ENCODE assay signal across 24 mouse cellular contexts in genomic region chr7:130555597-130555996, GRCm38 (mm10). TPM values are rescaled to one million over a fixed set of nuclear protein-coding genes. Genes with fewer than 3 reads are reported as not detected.
DNase-seq lines count a peak whose midpoint lies in the region; ATAC-seq and TF ChIP-seq lines count a peak whose summit lies in the region.
"Had no signal": no experiment of that assay in that cellular context is flagged by ENCODE, and none has a peak within 500 bp of the region (broad histone marks: within the 10 kb centered on the region; RNA-seq: fewer than 3 reads in every experiment).

No protein-coding gene starts in this region.

- no peak for TF ChIP-seq CTCF in brain, embryonic 14.5 days (IDR thresholded peaks at IDR 0.05; ENCODE audit: borderline replicate concordance, extremely low read depth, insufficient read depth, insufficient read length)

- H3K27ac ChIP-seq in heart, embryonic 15.5 days = 0 out of 2 replicates have a peak overlapping the region, but pooled peaks have one; percentile 16
- H3K27ac ChIP-seq in midbrain, embryonic 12.5 days (replicated peaks) = no peak overlapping the region
- no peak overlapping the region for H3K27ac ChIP-seq in midbrain, embryonic 10.5 days (replicated peaks)
- H3K27ac ChIP-seq in stomach, embryonic 16.5 days (ENCODE audit: low read length) = peak overlapping the region; percentile 25; the same call in 1 of the 2 replicates
- no peak overlapping the region for H3K27ac ChIP-seq in hindbrain, embryonic 14.5 days
- H3K27ac ChIP-seq: forebrain, embryonic 10.5 days; heart, embryonic 13.5 days; hindbrain, embryonic 12.5 days; kidney, postnatal 0 days; limb, embryonic 13.5 days; liver, embryonic 12.5 days; neural tube, embryonic 12.5 days had no signal

- ATAC-seq in heart, embryonic 15.5 days (replicated peaks; ENCODE audit: insufficient number of reproducible peaks, insufficient read depth, low FRiP score, low read depth) = no peak
- ATAC-seq in midbrain, embryonic 12.5 days (ENCODE audit: low FRiP score, low read depth) = no peak
- no peak; the same call in 1 of the 2 replicates for ATAC-seq in stomach, embryonic 16.5 days (ENCODE audit: insufficient read depth, low FRiP score)
- ATAC-seq in hindbrain, embryonic 14.5 days (ENCODE audit: low FRiP score) = no peak
- ATAC-seq: activated CD4-positive, CD25-positive, alpha-beta regulatory T cell, adult 4 months; forebrain, postnatal 0 days; inflammation-experienced regulatory T-cells, adult 6 months; liver, embryonic 12.5 days had no signal

- DNase-seq in heart, postnatal 36 days = no peak
- DNase-seq in midbrain, embryonic 10.5 days (ENCODE audit: low spot score) = no peak
- DNase-seq in brain, embryonic 14.5 days (ENCODE audit: low read depth) = peak; percentile 48
- DNase-seq in hindbrain, embryonic 14.5 days (ENCODE audit: low spot score) = no peak
- DNase-seq: adrenal gland, postnatal 10 days; cerebellum, adult 9-11 months; forebrain, postnatal 0 days; gastrocnemius, postnatal 25 days; kidney, adult 2 months; layer of hippocampus, adult 9-11 months; lung, adult 2 months; lung, postnatal 4 days had no signal

- intact Hi-C loops in heart, postnatal 36 days (cut with DNase I) = no loop called here

- no peaks in the 10 kb centered on the region for H3K9me3 ChIP-seq in heart, embryonic 15.5 days (replicated peaks)
- H3K9me3 ChIP-seq in midbrain, embryonic 12.5 days = no peaks in the 10 kb centered on the region
- H3K9me3 ChIP-seq in midbrain, embryonic 10.5 days (replicated peaks) = no peaks in the 10 kb centered on the region
- H3K9me3 ChIP-seq in stomach, embryonic 16.5 days (replicated peaks; ENCODE audit: control insufficient read depth, low read length) = no peaks in the 10 kb centered on the region
- no peaks in the 10 kb centered on the region for H3K9me3 ChIP-seq in hindbrain, embryonic 14.5 days (ENCODE audit: control insufficient read depth, low read length)
- H3K9me3 ChIP-seq: forebrain, embryonic 10.5 days; heart, embryonic 13.5 days; hindbrain, embryonic 12.5 days; limb, embryonic 13.5 days; liver, embryonic 12.5 days; neural tube, embryonic 12.5 days had no signal

- no peak overlapping the region for H3K9ac ChIP-seq in heart, embryonic 15.5 days
- H3K9ac ChIP-seq in midbrain, embryonic 12.5 days (replicated peaks) = 0 out of 2 replicates have a peak overlapping the region, but pooled peaks have one; percentile 6
- no peak overlapping the region for H3K9ac ChIP-seq in stomach, embryonic 16.5 days (ENCODE audit: low read length)
- H3K9ac ChIP-seq in hindbrain, embryonic 14.5 days = no peak overlapping the region
- H3K9ac ChIP-seq: forebrain, postnatal 0 days; heart, embryonic 13.5 days; hindbrain, embryonic 12.5 days; limb, embryonic 13.5 days; liver, embryonic 12.5 days; neural tube, embryonic 12.5 days had no signal

- H3K4me1 ChIP-seq in heart, embryonic 15.5 days (replicated peaks) = peaks cover 11% of the 10 kb centered on the region
- H3K4me1 ChIP-seq in midbrain, embryonic 12.5 days = peaks cover 10% of the 10 kb centered on the region; the same call in 1 of the 2 replicates
- peaks cover 14% of the 10 kb centered on the region for H3K4me1 ChIP-seq in midbrain, embryonic 10.5 days
- H3K4me1 ChIP-seq in stomach, embryonic 16.5 days (ENCODE audit: control insufficient read depth, insufficient read depth, low read length) = no peaks in the 10 kb centered on the region
- no peaks in the 10 kb centered on the region; the same call in 1 of the 2 replicates for H3K4me1 ChIP-seq in hindbrain, embryonic 14.5 days (replicated peaks; ENCODE audit: control insufficient read depth, insufficient read depth, low read length)
- H3K4me1 ChIP-seq: neural tube, embryonic 12.5 days had no signal

- TF ChIP-seq POLR2A in brain, embryonic 14.5 days (IDR thresholded peaks at IDR 0.05; ENCODE audit: borderline replicate concordance, extremely low read depth, insufficient read depth, insufficient read length, poor library complexity, severe bottlenecking) = no peak

- no peaks in the 10 kb centered on the region for H3K27me3 ChIP-seq in heart, embryonic 15.5 days
- H3K27me3 ChIP-seq in midbrain, embryonic 12.5 days = peaks cover under 1% of the 10 kb centered on the region; the same call in 1 of the 2 replicates
- 0 out of 2 replicates have a peak, but pooled peaks cover 10% of the 10 kb centered on the region for H3K27me3 ChIP-seq in midbrain, embryonic 10.5 days (ENCODE audit: low read depth, poor library complexity, severe bottlenecking)
- no peaks in the 10 kb centered on the region for H3K27me3 ChIP-seq in stomach, embryonic 16.5 days (ENCODE audit: control insufficient read depth, insufficient read depth, low read length)
- H3K27me3 ChIP-seq in hindbrain, embryonic 14.5 days (ENCODE audit: control insufficient read depth, insufficient read depth, low read length) = no peaks in the 10 kb centered on the region
- H3K27me3 ChIP-seq: heart, embryonic 13.5 days; hindbrain, embryonic 12.5 days; limb, embryonic 13.5 days; neural tube, embryonic 12.5 days had no signal

- no peaks in the 10 kb centered on the region for H3K36me3 ChIP-seq in heart, embryonic 15.5 days
- no peaks in the 10 kb centered on the region for H3K36me3 ChIP-seq in midbrain, embryonic 12.5 days
- no peaks in the 10 kb centered on the region for H3K36me3 ChIP-seq in midbrain, embryonic 10.5 days
- H3K36me3 ChIP-seq in stomach, embryonic 16.5 days (ENCODE audit: control insufficient read depth, insufficient read depth, low read length) = no peaks in the 10 kb centered on the region
- no peaks in the 10 kb centered on the region for H3K36me3 ChIP-seq in hindbrain, embryonic 14.5 days (replicated peaks; ENCODE audit: control insufficient read depth, insufficient read depth)
- H3K36me3 ChIP-seq: forebrain, embryonic 10.5 days; heart, embryonic 13.5 days; hindbrain, embryonic 12.5 days; limb, embryonic 13.5 days; liver, embryonic 12.5 days; neural tube, embryonic 12.5 days had no signal

- H3K4me3 ChIP-seq in heart, embryonic 15.5 days = no peak overlapping the region
- no peak overlapping the region for H3K4me3 ChIP-seq in midbrain, embryonic 12.5 days
- no peak overlapping the region for H3K4me3 ChIP-seq in midbrain, embryonic 10.5 days
- no peak overlapping the region for H3K4me3 ChIP-seq in stomach, embryonic 16.5 days (replicated peaks; ENCODE audit: low read length)
- no peak overlapping the region for H3K4me3 ChIP-seq in hindbrain, embryonic 14.5 days (replicated peaks; ENCODE audit: low read length)
- H3K4me3 ChIP-seq: forebrain, embryonic 10.5 days; heart, embryonic 13.5 days; hindbrain, embryonic 12.5 days; limb, embryonic 13.5 days; liver, embryonic 12.5 days; neural tube, embryonic 12.5 days had no signal

- 55% methylated on average over 5 of the region's 5 CpGs for WGBS in heart, embryonic 15.5 days
- 54% methylated on average over 5 of the region's 5 CpGs for WGBS in midbrain, embryonic 12.5 days
- 81% methylated on average over 5 of the region's 5 CpGs for WGBS in midbrain, embryonic 10.5 days
- WGBS in stomach, embryonic 16.5 days = 60% methylated on average over 5 of the region's 5 CpGs
- 52% methylated on average over 5 of the region's 5 CpGs for WGBS in hindbrain, embryonic 14.5 days

- H3K4me2 ChIP-seq in heart, embryonic 15.5 days = no peak overlapping the region
- H3K4me2 ChIP-seq in midbrain, embryonic 12.5 days (replicated peaks) = no peak overlapping the region
- H3K4me2 ChIP-seq in stomach, embryonic 16.5 days (ENCODE audit: low read depth, low read length) = no peak overlapping the region
- H3K4me2 ChIP-seq in hindbrain, embryonic 14.5 days (replicated peaks) = no peak overlapping the region
- H3K4me2 ChIP-seq: heart, embryonic 13.5 days; hindbrain, embryonic 12.5 days; limb, embryonic 13.5 days; liver, embryonic 12.5 days; neural tube, embryonic 12.5 days had no signal

RNA-seq across cellular contexts. Expression of gene Nsmce4a, which starts 17.3 kb away (rescaled TPM):
- 115 and 118 TPM in 2 replicates for polyA plus RNA-seq in heart, embryonic 15.5 days (2015; fragmentation: Nextera tagmentation; extraction: Ambion mirVana)
- total RNA-seq in heart, postnatal 36 days (2021) = 10 to 100 TPM; 44.5 to 47.6 TPM
- 169 and 171 TPM in 2 replicates for polyA plus RNA-seq in midbrain, embryonic 12.5 days (2016; fragmentation: Nextera tagmentation; extraction: Ambion mirVana)
- polyA plus RNA-seq in midbrain, embryonic 10.5 days (2016; fragmentation: Nextera tagmentation; extraction: Ambion mirVana) = 180 and 203 TPM in 2 replicates
- polyA plus RNA-seq in brain, embryonic 14.5 days (2012; rRNA removed) = 55.8 and 63.4 TPM in 2 replicates
- polyA plus RNA-seq in stomach, embryonic 16.5 days (2015; fragmentation: Nextera tagmentation; extraction: Ambion mirVana) = 92.7 and 103 TPM in 2 replicates
- 96.7 and 99.6 TPM in 2 replicates for polyA plus RNA-seq in hindbrain, embryonic 14.5 days (2014; fragmentation: Nextera tagmentation; extraction: Ambion mirVana)

RNA-seq across cellular contexts. Expression of gene Tacc2, which starts 21.6 kb away (rescaled TPM):
- polyA plus RNA-seq in heart, embryonic 15.5 days (2015; fragmentation: Nextera tagmentation; extraction: Ambion mirVana) = 43.2 and 46.8 TPM in 2 replicates
- total RNA-seq in heart, postnatal 36 days (2021) = 100 to 1,000 TPM; 505 to 575 TPM
- polyA plus RNA-seq in midbrain, embryonic 12.5 days (2016; fragmentation: Nextera tagmentation; extraction: Ambion mirVana) = 73.3 and 73.6 TPM in 2 replicates
- 40.9 and 47.7 TPM in 2 replicates for polyA plus RNA-seq in midbrain, embryonic 10.5 days (2016; fragmentation: Nextera tagmentation; extraction: Ambion mirVana)
- polyA plus RNA-seq in brain, embryonic 14.5 days (2012; rRNA removed) = 47.5 and 66.9 TPM in 2 replicates
- polyA plus RNA-seq in stomach, embryonic 16.5 days (2015; fragmentation: Nextera tagmentation; extraction: Ambion mirVana) = 23.9 and 24.7 TPM in 2 replicates
- polyA plus RNA-seq in hindbrain, embryonic 14.5 days (2014; fragmentation: Nextera tagmentation; extraction: Ambion mirVana) = 58.9 and 61.6 TPM in 2 replicates

RNA-seq across cellular contexts. Expression of gene Ate1, which starts 35.4 kb away (rescaled TPM):
- polyA plus RNA-seq in heart, embryonic 15.5 days (2015; fragmentation: Nextera tagmentation; extraction: Ambion mirVana) = 55.4 and 63.7 TPM in 2 replicates
- 10 to 100 TPM; 30.5 to 32.9 TPM for total RNA-seq in heart, postnatal 36 days (2021)
- polyA plus RNA-seq in midbrain, embryonic 12.5 days (2016; fragmentation: Nextera tagmentation; extraction: Ambion mirVana) = 68.2 and 76.9 TPM in 2 replicates
- polyA plus RNA-seq in midbrain, embryonic 10.5 days (2016; fragmentation: Nextera tagmentation; extraction: Ambion mirVana) = 60.5 and 65.8 TPM in 2 replicates
- polyA plus RNA-seq in brain, embryonic 14.5 days (2012; rRNA removed) = 17.9 and 30.2 TPM in 2 replicates
- polyA plus RNA-seq in stomach, embryonic 16.5 days (2015; fragmentation: Nextera tagmentation; extraction: Ambion mirVana) = 54.5 and 55.7 TPM in 2 replicates
- polyA plus RNA-seq in hindbrain, embryonic 14.5 days (2014; fragmentation: Nextera tagmentation; extraction: Ambion mirVana) = 104 and 108 TPM in 2 replicates

Comparison
In these comparisons a context has a peak if more than half of its experiments do, and no peak if none do; other contexts are left out.
1. H3K27ac ChIP-seq: peak in heart, embryonic 15.5 days (single experiment) and stomach, embryonic 16.5 days (single experiment); none in midbrain, embryonic 12.5 days (single experiment), midbrain, embryonic 10.5 days (single experiment) and hindbrain, embryonic 14.5 days (single experiment).